Mouse (Mus musculus) bone marrow, adult 2 months (tissue): ENCODE measurements at regions not wholly inside any gene's neighbourhood (a gene's known extent, or its start where the extent isn't known, plus 50 kb on each side); places are given as distances from the start of the nearest gene placed in this dataset.

Source experiments
- H3K27ac ChIP-seq: fragments of 200-500 bp; 2 replicates; pipeline ENCODE4 v1.5.1; 2012; ENCODE audit warnings: low read depth, mild to moderate bottlenecking, control low read depth, inconsistent platforms, low read length; ENCODE audit not compliant: control insufficient read depth, poor library complexity, insufficient read depth
- H3K4me1 ChIP-seq: fragments of 200-500 bp; 2 replicates; pipeline ENCODE4 v1.6.1; 2011; ENCODE audit warnings: low read length; ENCODE audit not compliant: control insufficient read depth, insufficient read depth
- H3K4me3 ChIP-seq: fragments of 200-500 bp; replicated peaks from 2 replicates; pipeline ENCODE3; 2011; ENCODE audit warnings: mild to moderate bottlenecking, low read depth, low read length, control low read depth; ENCODE audit not compliant: control insufficient read depth
- CTCF ChIP-seq: fragments of 200-500 bp; IDR thresholded peaks from 2 replicates; pipeline ENCODE4 v1.5.1; 2011; ENCODE audit warnings: low read length, control low read depth; ENCODE audit not compliant: control insufficient read depth, insufficient read depth
- POLR2A ChIP-seq: fragments of 200-500 bp; IDR thresholded peaks from 2 replicates; pipeline ENCODE4 v1.6.1; 2011; ENCODE audit warnings: low read depth, mild to moderate bottlenecking, control low read depth, low read length, borderline replicate concordance; ENCODE audit not compliant: control insufficient read depth
- WGBS: fragments of 180-500 bp; shearing (Covaris S2); methylation state at CpG from one replicate; pipeline ENCODE4 v1.1.7; 2018; 5-methylcytosine and 5-hydroxymethylcytosine counted together

DNA sequence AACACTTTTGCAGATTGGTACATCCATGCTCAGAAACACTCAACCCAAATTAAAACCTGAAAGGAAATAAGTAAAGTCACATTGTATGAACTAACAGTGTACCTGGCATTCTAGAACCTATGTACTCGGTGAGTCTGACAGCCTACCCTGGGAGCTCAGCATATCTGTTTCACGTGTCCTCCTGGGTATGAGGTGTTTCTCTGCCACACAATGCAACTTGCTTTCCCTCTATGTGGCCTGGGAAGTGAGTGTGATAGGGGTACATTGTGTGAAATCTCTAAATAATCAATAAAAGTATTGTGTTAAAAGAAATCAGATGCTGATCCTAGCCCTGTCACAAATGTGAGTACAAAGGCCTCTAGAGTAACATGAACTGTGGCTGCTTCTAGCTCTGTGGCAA, 315.3 kb upstream of the Gpc5 start:
- TF ChIP-seq POLR2A (no peak), CTCF (no peak)
- WGBS: 64% methylated on average over 2 of the region's 2 CpGs

DNA sequence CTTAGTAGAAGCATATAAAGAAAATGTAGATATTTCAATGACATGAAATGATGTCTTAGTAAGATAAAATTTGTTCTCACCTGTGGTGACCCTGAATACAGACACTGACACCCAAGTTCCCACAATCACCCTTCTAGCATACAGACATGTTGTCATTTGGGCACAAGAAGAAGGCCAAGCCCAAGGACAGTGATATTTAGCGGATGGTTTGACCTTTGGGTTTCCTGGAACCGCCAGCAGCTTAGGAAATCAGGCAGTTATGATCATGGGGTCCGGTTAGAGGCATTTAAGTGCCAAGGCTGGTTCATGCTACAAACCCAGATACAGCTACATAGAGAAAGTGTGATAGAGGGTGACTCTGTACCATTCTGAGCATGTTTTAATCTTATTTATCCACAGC, 310.2 kb upstream of the Gpc5 start:
- 82% methylated on average over 3 of the region's 3 CpGs for WGBS
- Histone ChIP-seq H3K27ac (no peak overlapping the region), H3K4me1 (no peaks in the 10 kb centered on the region), H3K4me3 (no peak overlapping the region)
- TF ChIP-seq CTCF (no peak), POLR2A (no peak)

More for the DNA sequence above, 315.3 kb upstream of the Gpc5 start:
- Histone ChIP-seq H3K27ac (no peak overlapping the region), H3K4me1 (no peaks in the 10 kb centered on the region), H3K4me3 (no peak overlapping the region)

GRCm38 (mm10) chr14:114790946-114791830, 300.8 kb upstream of the Gpc5 start:
- WGBS: 20% methylated on average over 13 of the region's 13 CpGs
- H3K4me3 ChIP-seq: no peak overlapping the region
- H3K4me1 ChIP-seq: no peaks in the 10 kb centered on the region
- TF ChIP-seq CTCF: no peak
- no peak for TF ChIP-seq POLR2A
- H3K27ac ChIP-seq: no peak overlapping the region

- H3K4me3 ChIP-seq: no peak overlapping the region
- 58% methylated on average over 4 of the region's 4 CpGs for WGBS
- no peak overlapping the region for H3K27ac ChIP-seq
- TF ChIP-seq POLR2A: no peak
- no peak for TF ChIP-seq CTCF
- no peaks in the 10 kb centered on the region for H3K4me1 ChIP-seq
Observed at GRCm38 (mm10) chr14:114791831-114792224, 300.2 kb upstream of the Gpc5 start.

DNA sequence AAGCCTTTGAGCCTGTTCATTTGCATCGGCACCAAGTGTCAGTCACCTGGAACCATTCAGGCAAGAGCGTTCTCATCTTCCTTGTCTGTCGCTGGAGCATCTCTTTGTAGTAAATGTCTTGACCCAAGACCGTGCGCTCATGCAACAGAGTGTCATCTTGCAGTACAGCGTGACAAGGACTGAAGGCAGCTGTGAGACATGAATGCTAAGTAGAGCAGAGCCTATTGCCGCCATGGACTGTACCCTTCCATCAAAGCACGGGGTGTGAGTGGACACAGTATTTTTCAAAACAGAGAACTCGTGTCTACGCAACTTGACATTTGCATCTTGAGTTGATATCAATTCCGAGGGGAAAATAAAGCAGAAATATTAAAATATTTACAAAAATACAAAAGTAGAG, 287.4 kb upstream of the Gpc5 start:
- Histone ChIP-seq H3K4me3 (no peak overlapping the region), H3K27ac (no peak overlapping the region), H3K4me1 (no peaks in the 10 kb centered on the region)
- no peak for TF ChIP-seq CTCF
- no peak for TF ChIP-seq POLR2A
- 84% methylated on average over 11 of the region's 11 CpGs for WGBS

GRCm38 (mm10) chr14:114808621-114809020, 283.4 kb upstream of the Gpc5 start:
- no peak overlapping the region for H3K4me3 ChIP-seq
- 72% methylated on average over 2 of the region's 2 CpGs for WGBS
- H3K27ac ChIP-seq: no peak overlapping the region
- H3K4me1 ChIP-seq: no peaks in the 10 kb centered on the region
- TF ChIP-seq POLR2A (no peak), CTCF (no peak)

- Histone ChIP-seq H3K4me3 (no peak overlapping the region), H3K27ac (no peak overlapping the region), H3K4me1 (no peaks in the 10 kb centered on the region)
- WGBS: 50% methylated on average over 1 of the region's 1 CpGs
- TF ChIP-seq POLR2A: no peak
- no peak for TF ChIP-seq CTCF
Observed at GRCm38 (mm10) chr14:114820677-114821076, 271.3 kb upstream of the Gpc5 start.

DNA sequence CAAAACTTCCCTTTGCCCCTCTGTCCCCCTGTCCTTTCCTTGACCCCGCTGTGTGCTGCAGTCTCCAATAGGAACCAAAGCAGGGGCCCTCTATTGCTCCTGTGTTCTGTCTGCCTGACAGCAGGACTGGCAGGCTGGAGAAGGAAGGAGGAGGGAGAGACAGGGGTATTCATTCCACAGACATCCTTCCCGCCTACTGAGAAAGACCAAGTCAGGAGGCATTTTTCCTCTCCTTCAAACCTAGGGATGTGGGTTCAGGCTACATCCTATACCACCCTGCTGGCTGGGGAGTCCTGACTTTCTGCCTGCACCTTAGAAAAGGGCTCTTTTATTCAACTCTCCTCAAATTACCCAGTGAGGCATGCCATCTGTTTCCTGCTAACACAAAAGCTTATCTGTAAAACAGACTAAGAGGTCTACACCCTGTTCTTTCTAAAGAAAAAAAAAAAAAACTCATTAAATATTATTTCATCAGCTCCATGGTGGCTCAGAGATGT, 270.9 kb upstream of the Gpc5 start:
- TF ChIP-seq POLR2A (no peak), CTCF (no peak)
- WGBS: 46% methylated on average over 2 of the region's 2 CpGs

More for the DNA sequence above, 270.9 kb upstream of the Gpc5 start:
- Histone ChIP-seq H3K4me3 (no peak overlapping the region), H3K4me1 (no peaks in the 10 kb centered on the region), H3K27ac (no peak overlapping the region)
